Mouse (Mus musculus): ENCODE measurements around the gene Mapk13. TPM values are rescaled to one million over a fixed set of nuclear protein-coding genes. Genes with fewer than 3 reads are reported as not detected.
"Not testable (repeated sequence)": the region's sequence is repeated elsewhere in the genome, so short reads cannot be mapped to it uniquely, and the experiment has no call there.

Mapk13 gene
- polyA plus RNA-seq, 1 experiment from 2014 or later: 2.3 TPM

DNA sequence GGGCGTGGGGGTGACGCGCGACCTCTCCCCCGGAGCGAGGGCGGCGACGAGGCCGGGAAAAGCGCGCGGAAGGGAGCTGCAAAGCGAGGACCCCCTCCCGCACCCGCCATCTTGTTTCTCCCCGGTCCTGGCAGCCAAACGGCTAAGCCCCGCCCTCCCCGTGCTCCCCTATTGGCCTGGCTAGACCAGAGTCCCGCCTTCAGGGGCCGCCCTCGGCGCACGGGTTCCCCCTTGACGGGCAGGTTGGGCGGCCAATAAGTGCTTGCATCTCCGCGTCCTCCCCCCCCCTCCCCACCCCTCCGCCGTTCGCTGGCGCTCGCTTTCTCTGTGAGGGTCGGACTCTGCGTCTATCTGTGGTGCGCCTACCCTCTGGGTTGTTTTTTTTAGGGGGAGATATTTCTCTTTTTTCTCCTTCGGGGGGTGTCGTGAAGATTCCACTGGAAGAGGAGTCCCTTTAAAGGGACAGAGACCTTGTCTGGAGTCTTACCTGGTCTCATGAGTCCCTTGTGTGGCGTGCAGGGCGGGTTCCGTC lies 32.4 kb downstream of the Mapk13 start:
- ATAC-seq: peak; percentile 92
- peaks cover 65% of the 10 kb centered on the region for H3K4me1 ChIP-seq
- H3K9me3 ChIP-seq (replicated peaks): no peaks in the 10 kb centered on the region
- H3K36me3 ChIP-seq: peaks cover 30% of the 10 kb centered on the region
- peak overlapping the region; percentile 95 for H3K4me2 ChIP-seq
- H3K9ac ChIP-seq: peak overlapping the region; percentile 100
- peaks cover 8% of the 10 kb centered on the region; the same call in 1 of the 2 replicates for H3K27me3 ChIP-seq (replicated peaks)
- H3K27ac ChIP-seq: peak overlapping the region; percentile 99
- peak overlapping the region; percentile 95 for H3K4me3 ChIP-seq
- WGBS (ENCODE audit: insufficient replicate concordance): under 1% methylated on average over 29 of the region's 42 CpGs

GRCm38 (mm10) chr17:28802006-28802481 lies 32.9 kb downstream of the Mapk13 start:
- WGBS (ENCODE audit: insufficient replicate concordance): 3% methylated on average over 18 of the region's 18 CpGs

GRCm38 (mm10) chr17:28803316-28803715 lies 34.2 kb downstream of the Mapk13 start:
- no peaks in the 10 kb centered on the region for H3K27me3 ChIP-seq (replicated peaks)
- H3K9me3 ChIP-seq (replicated peaks): no peaks in the 10 kb centered on the region
- peaks cover 48% of the 10 kb centered on the region for H3K36me3 ChIP-seq
- peak overlapping the region; percentile 99 for H3K27ac ChIP-seq
- peak; percentile 27; the same call in 1 of the 2 replicates for ATAC-seq
- 32% methylated on average over 1 of the region's 1 CpGs for WGBS (ENCODE audit: insufficient replicate concordance)
- H3K4me1 ChIP-seq: peaks cover 83% of the 10 kb centered on the region
- H3K9ac ChIP-seq: peak overlapping the region; percentile 100
- peak overlapping the region; percentile 95 for H3K4me3 ChIP-seq
- peak overlapping the region; percentile 95 for H3K4me2 ChIP-seq

More at GRCm38 (mm10) chr17:28802006-28802481, 32.9 kb downstream of the Mapk13 start:
- H3K27me3 ChIP-seq (replicated peaks): peaks cover 3% of the 10 kb centered on the region; the same call in 1 of the 2 replicates
- peak overlapping the region; percentile 100 for H3K9ac ChIP-seq
- H3K4me2 ChIP-seq: peak overlapping the region; percentile 95
- peaks cover 70% of the 10 kb centered on the region for H3K4me1 ChIP-seq
- H3K9me3 ChIP-seq (replicated peaks): no peaks in the 10 kb centered on the region
- peaks cover 35% of the 10 kb centered on the region for H3K36me3 ChIP-seq
- peak overlapping the region; percentile 95 for H3K4me3 ChIP-seq
- H3K27ac ChIP-seq: peak overlapping the region; percentile 99
- no peak for ATAC-seq

- Histone ChIP-seq H3K4me1 (peaks cover 86% of the 10 kb centered on the region), H3K9me3 (replicated peaks) (no peaks in the 10 kb centered on the region), H3K9ac (peak overlapping the region; percentile 100; the same call in 1 of the 2 replicates), H3K4me2 (peak overlapping the region; percentile 95), H3K27ac (peak overlapping the region; percentile 99), H3K36me3 (peaks cover 65% of the 10 kb centered on the region), H3K27me3 (replicated peaks) (no peaks in the 10 kb centered on the region), H3K4me3 (no peak overlapping the region)
- 55% methylated on average over 6 of the region's 6 CpGs for WGBS (ENCODE audit: insufficient replicate concordance)
- ATAC-seq: no peak
Observed at GRCm38 (mm10) chr17:28804973-28805372, 35.9 kb downstream of the Mapk13 start.

DNA sequence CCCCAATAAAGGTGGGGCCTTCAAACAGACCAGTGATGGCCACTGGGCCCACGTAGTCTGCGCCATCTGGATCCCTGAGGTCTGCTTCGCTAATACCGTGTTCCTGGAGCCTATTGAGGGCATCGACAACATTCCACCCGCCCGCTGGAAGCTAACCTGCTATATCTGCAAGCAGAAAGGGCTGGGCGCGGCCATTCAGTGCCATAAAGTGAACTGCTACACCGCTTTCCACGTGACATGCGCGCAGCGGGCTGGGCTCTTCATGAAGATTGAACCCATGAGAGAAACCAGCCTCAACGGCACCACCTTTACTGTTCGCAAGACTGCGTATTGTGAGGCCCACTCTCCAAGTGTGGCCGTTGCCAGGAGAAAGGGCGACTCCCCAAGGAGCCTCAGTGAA lies 37.7 kb downstream of the Mapk13 start:
- 93% methylated on average over 19 of the region's 19 CpGs for WGBS (ENCODE audit: insufficient replicate concordance)
- Histone ChIP-seq H3K9me3 (replicated peaks) (no peaks in the 10 kb centered on the region), H3K36me3 (peaks cover 83% of the 10 kb centered on the region), H3K4me2 (peak overlapping the region; percentile 9; the same call in 1 of the 2 replicates), H3K27me3 (replicated peaks) (no peaks in the 10 kb centered on the region), H3K4me1 (peaks cover 96% of the 10 kb centered on the region), H3K27ac (peak overlapping the region; percentile 89; the same call in 1 of the 2 replicates), H3K9ac (0 out of 2 replicates have a peak overlapping the region, but pooled peaks have one; percentile 19), H3K4me3 (no peak overlapping the region)
- no peak for ATAC-seq

DNA sequence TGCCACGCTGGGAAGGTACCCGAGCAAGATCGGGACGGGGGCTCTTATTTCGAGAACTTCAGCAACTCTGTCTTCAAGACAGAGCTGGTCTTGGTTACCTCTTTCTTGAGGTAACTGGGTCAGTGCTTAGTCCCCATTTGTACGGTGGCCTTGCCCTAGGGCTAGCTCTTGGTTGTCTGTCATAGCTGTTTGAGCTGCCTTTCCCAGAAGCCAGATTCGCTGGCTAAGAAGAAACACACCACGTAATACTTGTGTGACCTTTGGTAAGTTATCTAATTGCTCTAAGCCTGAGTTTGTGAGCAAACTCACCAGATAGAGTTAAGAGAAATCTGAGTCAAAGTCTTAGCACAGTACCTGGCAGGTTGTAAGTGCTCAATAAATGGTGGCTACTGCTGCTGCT lies 39.6 kb downstream of the Mapk13 start:
- H3K36me3 ChIP-seq: peaks cover 100% of the 10 kb centered on the region
- peak overlapping the region; percentile 65 for H3K4me2 ChIP-seq
- peak overlapping the region; percentile 89 for H3K27ac ChIP-seq

DNA sequence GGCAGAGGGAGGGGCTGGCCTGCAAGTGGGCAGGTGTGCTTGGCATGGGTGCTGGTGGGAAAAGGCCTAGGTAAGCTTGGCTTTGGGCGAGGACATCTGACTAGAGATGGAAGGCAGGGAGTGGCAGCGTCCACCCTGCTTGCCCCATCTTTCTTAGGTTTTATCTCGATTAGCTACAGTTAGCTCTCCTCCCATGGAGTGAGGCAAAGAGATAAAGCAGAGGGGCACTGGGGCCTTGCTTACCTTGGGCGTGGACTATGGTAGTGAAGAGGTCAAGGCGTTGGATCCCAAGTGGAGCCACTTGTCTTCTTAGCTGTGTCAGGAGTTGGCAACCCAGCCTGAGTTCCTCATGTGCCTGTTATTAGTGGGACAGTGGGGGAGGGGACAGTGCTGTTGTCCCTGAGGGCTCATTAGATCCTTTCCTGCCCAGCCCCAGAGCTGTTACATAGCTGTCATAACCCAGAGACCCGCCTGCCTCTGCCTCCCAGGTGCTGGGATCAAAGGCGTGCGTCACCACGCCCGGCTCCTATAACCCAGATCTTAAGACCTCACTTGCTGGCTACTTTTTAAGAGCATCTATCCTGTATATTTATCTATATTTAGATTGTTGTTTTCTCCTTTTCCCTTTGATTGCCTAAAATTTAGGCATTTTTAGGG lies 40.2 kb downstream of the Mapk13 start:
- WGBS (ENCODE audit: insufficient replicate concordance): 47% methylated on average over 10 of the region's 10 CpGs
- peak overlapping the region; percentile 62 for H3K9ac ChIP-seq
- H3K27ac ChIP-seq: peak overlapping the region; percentile 89
- ATAC-seq: peak; percentile 96
- no peaks in the 10 kb centered on the region for H3K9me3 ChIP-seq (replicated peaks)
- peak overlapping the region; percentile 65 for H3K4me2 ChIP-seq
- H3K4me1 ChIP-seq: peaks cover 86% of the 10 kb centered on the region
- H3K27me3 ChIP-seq (replicated peaks): no peaks in the 10 kb centered on the region
- H3K36me3 ChIP-seq: peaks cover 100% of the 10 kb centered on the region
- H3K4me3 ChIP-seq: peak overlapping the region; percentile 27

More for the DNA sequence above, 39.6 kb downstream of the Mapk13 start:
- H3K4me3 ChIP-seq: peak overlapping the region; percentile 27
- H3K27me3 ChIP-seq (replicated peaks): no peaks in the 10 kb centered on the region
- WGBS (ENCODE audit: insufficient replicate concordance): 81% methylated on average over 8 of the region's 8 CpGs
- H3K9ac ChIP-seq: peak overlapping the region; percentile 52
- H3K9me3 ChIP-seq (replicated peaks): no peaks in the 10 kb centered on the region
- H3K4me1 ChIP-seq: peaks cover 89% of the 10 kb centered on the region
- ATAC-seq: no peak

DNA sequence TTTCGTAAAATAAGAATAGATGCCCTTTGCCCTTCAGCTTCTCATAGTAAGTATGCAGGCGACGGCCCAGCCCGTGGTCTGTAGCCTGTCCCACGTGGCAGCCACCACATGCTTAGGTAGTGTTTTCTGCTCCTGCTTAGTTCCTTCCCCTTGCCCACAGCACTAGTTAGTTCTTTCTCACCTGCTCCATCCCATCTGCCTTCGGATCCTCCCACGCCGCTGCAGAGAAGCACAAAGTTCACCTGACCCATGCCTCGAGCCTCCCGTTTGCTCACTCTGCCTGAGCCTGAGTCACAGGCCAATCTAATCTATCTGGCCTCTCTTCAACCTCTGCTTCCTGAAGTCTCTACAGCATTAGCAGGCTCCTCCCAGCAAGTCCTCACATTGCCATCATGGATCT lies 43.2 kb downstream of the Mapk13 start:
- WGBS (ENCODE audit: insufficient replicate concordance): 77% methylated on average over 10 of the region's 10 CpGs
- Histone ChIP-seq H3K4me3 (no peak overlapping the region), H3K4me2 (no peak overlapping the region), H3K27ac (peak overlapping the region; percentile 55), H3K4me1 (peaks cover 72% of the 10 kb centered on the region), H3K36me3 (peaks cover 99% of the 10 kb centered on the region), H3K9ac (no peak overlapping the region), H3K9me3 (replicated peaks) (no peaks in the 10 kb centered on the region), H3K27me3 (replicated peaks) (no peaks in the 10 kb centered on the region)
- no peak for ATAC-seq

GRCm38 (mm10) chr17:28814529-28815097 lies 45.5 kb downstream of the Mapk13 start:
- H3K9me3 ChIP-seq (replicated peaks): no peaks in the 10 kb centered on the region
- peaks cover 60% of the 10 kb centered on the region for H3K4me1 ChIP-seq
- 92% methylated on average over 18 of the region's 18 CpGs for WGBS (ENCODE audit: insufficient replicate concordance)
- no peak overlapping the region for H3K4me3 ChIP-seq
- no peaks in the 10 kb centered on the region for H3K27me3 ChIP-seq (replicated peaks)
- peak overlapping the region; percentile 19; the same call in 1 of the 2 replicates for H3K9ac ChIP-seq
- no peak overlapping the region for H3K4me2 ChIP-seq
- ATAC-seq: no peak
- H3K27ac ChIP-seq: peak overlapping the region; percentile 63
- H3K36me3 ChIP-seq: peaks cover 99% of the 10 kb centered on the region

DNA sequence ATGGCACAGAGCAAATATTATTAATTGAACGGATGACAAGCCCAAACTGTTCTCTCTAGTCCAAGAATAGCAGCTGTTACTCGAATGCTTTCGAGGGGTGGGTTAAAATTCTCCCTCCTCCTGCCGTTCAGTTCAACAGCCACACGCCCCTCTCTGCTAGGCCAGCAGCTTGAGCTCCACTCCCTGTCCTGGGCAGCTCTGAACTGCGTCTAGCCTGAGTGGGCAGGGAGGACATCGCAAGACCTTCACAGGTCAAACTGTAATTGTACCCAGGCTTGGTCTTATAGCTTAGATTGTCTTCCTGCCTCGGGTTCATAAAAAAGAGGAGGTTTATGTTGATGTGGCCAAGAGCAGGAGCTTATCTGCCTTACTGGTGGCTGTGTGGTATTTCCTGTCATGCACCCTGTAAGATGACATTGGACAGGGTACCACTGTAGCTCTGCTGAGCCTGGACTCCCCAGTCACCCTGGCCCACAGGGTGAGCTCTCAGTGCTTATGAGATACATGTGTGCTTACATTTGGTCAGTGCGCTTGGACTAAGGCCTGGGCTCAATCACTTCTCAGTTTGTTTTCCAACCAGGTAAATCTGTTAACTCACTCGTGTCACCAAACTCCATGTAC lies 46.4 kb downstream of the Mapk13 start:
- no peak overlapping the region for H3K9ac ChIP-seq
- H3K27me3 ChIP-seq (replicated peaks): no peaks in the 10 kb centered on the region
- H3K4me2 ChIP-seq: no peak overlapping the region
- peaks cover 57% of the 10 kb centered on the region for H3K4me1 ChIP-seq
- peaks cover 99% of the 10 kb centered on the region for H3K36me3 ChIP-seq
- no peak for ATAC-seq
- H3K9me3 ChIP-seq (replicated peaks): no peaks in the 10 kb centered on the region
- WGBS (ENCODE audit: insufficient replicate concordance): 74% methylated on average over 10 of the region's 10 CpGs
- peak overlapping the region; percentile 63; the same call in 1 of the 2 replicates for H3K27ac ChIP-seq
- H3K4me3 ChIP-seq: no peak overlapping the region

- 87% methylated on average over 10 of the region's 10 CpGs for WGBS (ENCODE audit: insufficient replicate concordance)
- not testable (repeated sequence) for H3K27ac ChIP-seq; H3K27me3 ChIP-seq (replicated peaks); H3K9me3 ChIP-seq (replicated peaks); ATAC-seq; H3K4me3 ChIP-seq; H3K9ac ChIP-seq; H3K4me2 ChIP-seq
- Histone ChIP-seq H3K4me1 (peaks cover 57% of the 10 kb centered on the region), H3K36me3 (peaks cover 99% of the 10 kb centered on the region)
Observed at GRCm38 (mm10) chr17:28816326-28816725, 47.2 kb downstream of the Mapk13 start.

All from liver, embryonic 12.5 days (tissue).